ENCODE assay signal across 10 mouse cellular contexts in genomic region chr11:67376308-67376707, GRCm38 (mm10). TPM values are rescaled to one million over a fixed set of nuclear protein-coding genes. Genes with fewer than 3 reads are reported as not detected.
DNase-seq lines count a peak whose midpoint lies in the region; ATAC-seq and TF ChIP-seq lines count a peak whose summit lies in the region.
"Had no signal": no experiment of that assay in that cellular context is flagged by ENCODE, and none has a peak within 500 bp of the region (broad histone marks: within the 10 kb centered on the region; RNA-seq: fewer than 3 reads in every experiment).

No protein-coding gene starts in this region.

- no peak overlapping the region for H3K27ac ChIP-seq in hindbrain, postnatal 0 days
- H3K27ac ChIP-seq in hindbrain, embryonic 10.5 days: no peak overlapping the region
- H3K27ac ChIP-seq: limb, embryonic 13.5 days; neural tube, embryonic 13.5 days had no signal

- H3K4me2 ChIP-seq in hindbrain, postnatal 0 days (ENCODE audit: low read depth, low read length): no peak overlapping the region
- H3K4me2 ChIP-seq: limb, embryonic 13.5 days; neural tube, embryonic 13.5 days had no signal

- 0 out of 2 replicates have a peak, but pooled peaks cover 3% of the 10 kb centered on the region for H3K4me1 ChIP-seq in hindbrain, postnatal 0 days (ENCODE audit: insufficient read depth, low read length)
- peaks cover 23% of the 10 kb centered on the region for H3K4me1 ChIP-seq in hindbrain, embryonic 10.5 days (replicated peaks)
- H3K4me1 ChIP-seq: limb, embryonic 13.5 days had no signal

- TF ChIP-seq CTCF in hindbrain, postnatal 0 days (IDR thresholded peaks at IDR 0.05; ENCODE audit: low read depth): peak; percentile 76

- no peaks in the 10 kb centered on the region for H3K36me3 ChIP-seq in hindbrain, postnatal 0 days (ENCODE audit: insufficient read depth, low read length)
- H3K36me3 ChIP-seq in hindbrain, embryonic 10.5 days: no peaks in the 10 kb centered on the region
- H3K36me3 ChIP-seq: limb, embryonic 13.5 days; neural tube, embryonic 13.5 days had no signal

- no peak overlapping the region for H3K4me3 ChIP-seq in hindbrain, postnatal 0 days (ENCODE audit: low read length)
- no peak overlapping the region for H3K4me3 ChIP-seq in hindbrain, embryonic 10.5 days
- H3K4me3 ChIP-seq: limb, embryonic 13.5 days; neural tube, embryonic 13.5 days had no signal

- no peaks in the 10 kb centered on the region for H3K9me3 ChIP-seq in hindbrain, postnatal 0 days (ENCODE audit: low read length)
- H3K9me3 ChIP-seq in hindbrain, embryonic 10.5 days: no peaks in the 10 kb centered on the region
- H3K9me3 ChIP-seq: limb, embryonic 13.5 days; neural tube, embryonic 13.5 days had no signal

- DNase-seq in hindbrain, postnatal 0 days (ENCODE audit: low spot score): peak; percentile 59
- DNase-seq in hindbrain, embryonic 10.5 days (ENCODE audit: low spot score): no peak
- DNase-seq in thymus, postnatal 0 days (ENCODE audit: low spot score): peak; percentile 28
- no peak for DNase-seq in thymus, adult 18-20 months
- peak; percentile 63 for DNase-seq in embryo, embryonic 10.5 days (ENCODE audit: low spot score)
- DNase-seq in thymus, postnatal 4 days: peak; percentile 27
- no peak for DNase-seq in urinary bladder, adult 18-20 months (ENCODE audit: low spot score in 2 of 2)
- no peak for DNase-seq in ovary, postnatal 36 days (ENCODE audit: low spot score)

- H3K9ac ChIP-seq in hindbrain, postnatal 0 days (replicated peaks; ENCODE audit: low read length): no peak overlapping the region
- H3K9ac ChIP-seq: limb, embryonic 13.5 days; neural tube, embryonic 13.5 days had no signal

- H3K27me3 ChIP-seq in hindbrain, postnatal 0 days (ENCODE audit: insufficient read depth, low read length): no peaks in the 10 kb centered on the region
- H3K27me3 ChIP-seq in hindbrain, embryonic 10.5 days (ENCODE audit: insufficient read depth, poor library complexity, severe bottlenecking): peaks cover 64% of the 10 kb centered on the region
- H3K27me3 ChIP-seq: limb, embryonic 13.5 days; neural tube, embryonic 13.5 days had no signal

- ATAC-seq in hindbrain, postnatal 0 days: no peak

RNA-seq across cellular contexts. Expression of gene Myh13, which starts 54.9 kb away (rescaled TPM):
- total RNA-seq in hindbrain, postnatal 0 days (2014; rRNA removed): under 0.01 and 0.07 TPM in 2 replicates
- polyA plus RNA-seq in hindbrain, postnatal 0 days (2015; fragmentation: Nextera tagmentation; extraction: Ambion mirVana): 0.39 and 0.53 TPM in 2 replicates
- polyA plus RNA-seq in hindbrain, embryonic 10.5 days (2016; fragmentation: Nextera tagmentation; extraction: Ambion mirVana): not detected in 2 replicates
- 0.09 and 0.20 TPM in 2 replicates for polyA plus RNA-seq in thymus, postnatal 0 days (2015; fragmentation: Nextera tagmentation; extraction: Ambion mirVana)
- polyA plus RNA-seq: neural tube, embryonic 13.5 days had no signal

Comparison
In these comparisons a context has a peak if more than half of its experiments do, and no peak if none do; other contexts are left out.
1. DNase-seq: peak in hindbrain, postnatal 0 days (single experiment), thymus, postnatal 0 days (single experiment), embryo, embryonic 10.5 days (single experiment) and thymus, postnatal 4 days (single experiment); none in hindbrain, embryonic 10.5 days (single experiment), thymus, adult 18-20 months (0 of 2), urinary bladder, adult 18-20 months (0 of 2) and ovary, postnatal 36 days (single experiment).